Mouse (Mus musculus) embryonic facial prominence, embryonic 13.5 days (tissue): ENCODE results near the gene Aicda. TPM values are rescaled to one million over a fixed set of nuclear protein-coding genes. Genes with fewer than 3 reads are reported as not detected.

ENCODE experiments used
- ATAC-seq: fragments of 200-750 bp; cut with Nextera tagmentation; 2 replicates; pipeline ENCODE4 v1.8.0; 2017; ENCODE audit warnings: low read depth; ENCODE audit not compliant: insufficient number of reproducible peaks, insufficient read depth, low FRiP score, low TSS enrichment
- H3K27ac ChIP-seq: fragments of 300-500 bp; sonication (generic); 2 replicates; pipeline ENCODE4 v1.5.1; 2015; ENCODE audit warnings: moderate library complexity, mild to moderate bottlenecking, inconsistent platforms
- H3K27me3 ChIP-seq: fragments of 300-500 bp; sonication (generic); 2 replicates; pipeline ENCODE4 v1.6.1; 2015; ENCODE audit warnings: mild to moderate bottlenecking, inconsistent platforms
- H3K36me3 ChIP-seq: fragments of 300-500 bp; sonication (generic); 2 replicates; pipeline ENCODE4 v1.6.1; 2015; ENCODE audit warnings: mild to moderate bottlenecking, inconsistent platforms
- H3K4me1 ChIP-seq: fragments of 300-500 bp; sonication (generic); 2 replicates; pipeline ENCODE4 v1.6.1; 2015; ENCODE audit warnings: inconsistent platforms
- H3K4me2 ChIP-seq: fragments of 300-500 bp; sonication (generic); 2 replicates; pipeline ENCODE4 v1.6.1; 2015; ENCODE audit warnings: moderate library complexity, mild to moderate bottlenecking, inconsistent platforms
- H3K4me3 ChIP-seq: fragments of 300-500 bp; sonication (generic); 2 replicates; pipeline ENCODE4 v1.5.1; 2015; ENCODE audit warnings: mild to moderate bottlenecking, inconsistent platforms
- H3K9ac ChIP-seq: fragments of 300-500 bp; sonication (generic); 2 replicates; pipeline ENCODE4 v1.6.1; 2015; ENCODE audit warnings: mild to moderate bottlenecking, inconsistent platforms
- H3K9me3 ChIP-seq: fragments of 300-500 bp; sonication (generic); 2 replicates; pipeline ENCODE4 v1.6.1; 2016; ENCODE audit warnings: inconsistent platforms
- WGBS: fragments of 180-500 bp; shearing (Covaris S2); methylation state at CpG from one replicate; pipeline ENCODE4 v1.1.7; 2015; ENCODE audit warnings: mixed read lengths; 5-methylcytosine and 5-hydroxymethylcytosine counted together
- polyA plus RNA-seq: library from polyadenylated mRNA; unstranded; fragments of >200 nt; fragmentation: Nextera tagmentation; extraction: Ambion mirVana; gene quantifications from 2 replicates; pipeline ENCODE4 v1.2.1, GENCODE M21; 2015

The Aicda gene
- polyA plus RNA-seq, 1 experiment from 2014 or later: 0.11 TPM

GRCm38 (mm10) chr6:122602242-122602991 is 48.8 kb downstream of the Aicda start, which contains the start of gene Apobec1:
Apobec1 (minus strand) TSS chr6:122602444.
- peak within 1 kb of the TSS; percentile 49; the same call in 1 of the 2 replicates for H3K27ac ChIP-seq
- peak within 1 kb of the TSS; percentile 66 for H3K4me2 ChIP-seq
- ATAC-seq: peak; percentile 53; the same call in 1 of the 2 replicates
- H3K9ac ChIP-seq: peak within 1 kb of the TSS; percentile 67
- H3K4me1 ChIP-seq: no peaks in the 10 kb centered on the region
- no peaks in the 10 kb centered on the region for H3K27me3 ChIP-seq
- no peaks in the 10 kb centered on the region for H3K9me3 ChIP-seq
- peak within 1 kb of the TSS; percentile 47 for H3K4me3 ChIP-seq
- WGBS: 4% methylated on average over 22 of the region's 22 CpGs
- H3K36me3 ChIP-seq: no peaks in the 10 kb centered on the region

- Histone ChIP-seq H3K36me3 (no peaks in the 10 kb centered on the region), H3K4me1 (no peaks in the 10 kb centered on the region), H3K4me2 (peak overlapping the region; percentile 66), H3K9ac (no peak overlapping the region), H3K27ac (no peak overlapping the region; the same call in 1 of the 2 replicates), H3K4me3 (peak overlapping the region; percentile 47; the same call in 1 of the 2 replicates), H3K27me3 (no peaks in the 10 kb centered on the region), H3K9me3 (no peaks in the 10 kb centered on the region)
- 19% methylated on average over 1 of the region's 1 CpGs for WGBS
- ATAC-seq: no peak
Measured at GRCm38 (mm10) chr6:122602992-122603322, 49.4 kb downstream of the Aicda start.

GRCm38 (mm10) chr6:122604260-122604659 is 50.7 kb downstream of the Aicda start:
- H3K9me3 ChIP-seq: no peaks in the 10 kb centered on the region
- H3K9ac ChIP-seq: no peak overlapping the region
- H3K4me2 ChIP-seq: no peak overlapping the region
- H3K4me3 ChIP-seq: no peak overlapping the region
- no peaks in the 10 kb centered on the region for H3K27me3 ChIP-seq
- no peaks in the 10 kb centered on the region for H3K36me3 ChIP-seq
- ATAC-seq: no peak
- H3K4me1 ChIP-seq: no peaks in the 10 kb centered on the region
- no peak overlapping the region for H3K27ac ChIP-seq

- Histone ChIP-seq H3K4me3 (no peak overlapping the region), H3K36me3 (no peaks in the 10 kb centered on the region), H3K27me3 (no peaks in the 10 kb centered on the region), H3K4me2 (no peak overlapping the region), H3K9me3 (no peaks in the 10 kb centered on the region), H3K9ac (no peak overlapping the region), H3K27ac (no peak overlapping the region), H3K4me1 (no peaks in the 10 kb centered on the region)
- no peak for ATAC-seq
- 90% methylated on average over 8 of the region's 8 CpGs for WGBS
Measured at GRCm38 (mm10) chr6:122605483-122605882, 51.9 kb downstream of the Aicda start.

GRCm38 (mm10) chr6:122606661-122607060 is 53.1 kb downstream of the Aicda start:
- Histone ChIP-seq H3K27ac (no peak overlapping the region), H3K36me3 (no peaks in the 10 kb centered on the region), H3K4me3 (no peak overlapping the region), H3K4me2 (no peak overlapping the region), H3K9me3 (no peaks in the 10 kb centered on the region), H3K9ac (no peak overlapping the region), H3K27me3 (no peaks in the 10 kb centered on the region), H3K4me1 (no peaks in the 10 kb centered on the region)
- WGBS: 91% methylated on average over 11 of the region's 11 CpGs
- ATAC-seq: no peak

GRCm38 (mm10) chr6:122607700-122608099 is 54.1 kb downstream of the Aicda start:
- 90% methylated on average over 12 of the region's 12 CpGs for WGBS
- H3K4me3 ChIP-seq: no peak overlapping the region

GRCm38 (mm10) chr6:122608434-122609376 is 55.1 kb downstream of the Aicda start:
- Histone ChIP-seq H3K36me3 (no peaks in the 10 kb centered on the region), H3K27me3 (no peaks in the 10 kb centered on the region)

More at GRCm38 (mm10) chr6:122607700-122608099, 54.1 kb downstream of the Aicda start:
- Histone ChIP-seq H3K27me3 (no peaks in the 10 kb centered on the region), H3K9ac (no peak overlapping the region), H3K4me2 (no peak overlapping the region), H3K9me3 (no peaks in the 10 kb centered on the region), H3K36me3 (no peaks in the 10 kb centered on the region), H3K4me1 (no peaks in the 10 kb centered on the region), H3K27ac (no peak overlapping the region)
- ATAC-seq: no peak

GRCm38 (mm10) chr6:122609377-122609728 is 55.8 kb downstream of the Aicda start:
- Histone ChIP-seq H3K9ac (no peak overlapping the region), H3K9me3 (no peaks in the 10 kb centered on the region), H3K4me2 (no peak overlapping the region), H3K27me3 (no peaks in the 10 kb centered on the region), H3K4me3 (no peak overlapping the region), H3K4me1 (no peaks in the 10 kb centered on the region), H3K27ac (no peak overlapping the region), H3K36me3 (no peaks in the 10 kb centered on the region)
- ATAC-seq: no peak
- WGBS: 71% methylated on average over 9 of the region's 9 CpGs

More at GRCm38 (mm10) chr6:122608434-122609376, 55.1 kb downstream of the Aicda start:
- Histone ChIP-seq H3K4me3 (no peak overlapping the region), H3K9ac (no peak overlapping the region), H3K4me2 (no peak overlapping the region), H3K27ac (no peak overlapping the region), H3K9me3 (no peaks in the 10 kb centered on the region), H3K4me1 (no peaks in the 10 kb centered on the region)
- ATAC-seq: no peak
- 71% methylated on average over 10 of the region's 10 CpGs for WGBS

- Histone ChIP-seq H3K27ac (no peak within 1 kb of the TSS), H3K4me3 (no peak within 1 kb of the TSS), H3K4me2 (no peak within 1 kb of the TSS), H3K36me3 (no peaks in the 10 kb centered on the region), H3K9me3 (no peaks in the 10 kb centered on the region), H3K9ac (no peak within 1 kb of the TSS), H3K4me1 (no peaks in the 10 kb centered on the region), H3K27me3 (no peaks in the 10 kb centered on the region)
- no peak for ATAC-seq
- 59% methylated on average over 14 of the region's 14 CpGs for WGBS
Measured at GRCm38 (mm10) chr6:122609771-122610170, 56.2 kb downstream of the Aicda start, which contains the start of gene Gdf3. Gdf3 (minus strand) TSS chr6:122610087.

GRCm38 (mm10) chr6:122612426-122612825 is 58.8 kb downstream of the Aicda start:
- no peak for ATAC-seq
- Histone ChIP-seq H3K27ac (no peak overlapping the region), H3K9me3 (no peaks in the 10 kb centered on the region), H3K27me3 (no peaks in the 10 kb centered on the region), H3K36me3 (no peaks in the 10 kb centered on the region), H3K4me3 (no peak overlapping the region), H3K4me1 (no peaks in the 10 kb centered on the region), H3K9ac (no peak overlapping the region), H3K4me2 (no peak overlapping the region)
- 82% methylated on average over 4 of the region's 4 CpGs for WGBS
